9 mouse cellular contexts compared by ENCODE assay signal in genomic region chr2:94524536-94524935, GRCm38 (mm10).
A peak's percentile ranks its signal among the peaks of the same experiment; 100 is the strongest.
DNase-seq lines count a peak whose midpoint lies in the region; ATAC-seq and TF ChIP-seq lines count a peak whose summit lies in the region.
"Had no signal": no experiment of that assay in that cellular context is flagged by ENCODE, and none has a peak within 500 bp of the region (broad histone marks: within the 10 kb centered on the region; RNA-seq: fewer than 3 reads in every experiment).

No protein-coding gene starts in this region.

- H3K9ac ChIP-seq in intestine, embryonic 14.5 days (ENCODE audit: low read length), result no peak overlapping the region
- no peak overlapping the region for H3K9ac ChIP-seq in intestine, postnatal 0 days (ENCODE audit: low read depth, low read length)
- no peak overlapping the region for H3K9ac ChIP-seq in CH12.LX (ENCODE audit: insufficient read depth, low read depth)
- H3K9ac ChIP-seq: limb, embryonic 12.5 days had no signal

- no peak for TF ChIP-seq POLR2A in CH12.LX (IDR thresholded peaks at IDR 0.05; ENCODE audit: low read depth, low read length)

- no peaks in the 10 kb centered on the region for H3K36me3 ChIP-seq in intestine, embryonic 14.5 days (ENCODE audit: control insufficient read depth, insufficient read depth, low read length)
- H3K36me3 ChIP-seq in intestine, postnatal 0 days (ENCODE audit: control insufficient read depth, insufficient read depth), result no peaks in the 10 kb centered on the region
- H3K36me3 ChIP-seq in CH12.LX (replicated peaks in 1 of 2; ENCODE audit: control insufficient read depth in 1 of 2, insufficient read depth in 1 of 2, low read length in 1 of 2), result no peaks in the 10 kb centered on the region
- H3K36me3 ChIP-seq: limb, embryonic 12.5 days had no signal

- dilution Hi-C loops in CH12.LX (cut with MboI; ENCODE audit: extremely low pct_ligation_motif_present, extremely low pct_unique_long_range_greater_than_20kb, low sequenced_read_pairs), result no loop called here

- no peaks in the 10 kb centered on the region for H3K27me3 ChIP-seq in intestine, embryonic 14.5 days (replicated peaks; ENCODE audit: control insufficient read depth, insufficient read depth, low read length)
- no peaks in the 10 kb centered on the region for H3K27me3 ChIP-seq in intestine, postnatal 0 days (replicated peaks; ENCODE audit: control insufficient read depth, insufficient read depth, low read length)
- no peaks in the 10 kb centered on the region for H3K27me3 ChIP-seq in CH12.LX (replicated peaks)
- H3K27me3 ChIP-seq: limb, embryonic 12.5 days had no signal

- no peak overlapping the region for H3K27ac ChIP-seq in intestine, embryonic 14.5 days (ENCODE audit: low read depth)
- no peak overlapping the region for H3K27ac ChIP-seq in intestine, postnatal 0 days (ENCODE audit: low read depth, low read length)
- H3K27ac ChIP-seq in CH12.LX (ENCODE audit: insufficient read depth, low read depth), result no peak overlapping the region
- H3K27ac ChIP-seq: limb, embryonic 12.5 days had no signal

- intact Hi-C loops in left cerebral cortex, postnatal 25 days (cut with DNase I), result no loop called here

- ATAC-seq in intestine, embryonic 14.5 days (replicated peaks; ENCODE audit: low FRiP score, low TSS enrichment, low read depth), result no peak
- ATAC-seq in intestine, postnatal 0 days, result no peak
- no peak for ATAC-seq in activated CD4-positive, CD25-positive, alpha-beta regulatory T cell, adult 4 months

- DNase-seq in intestine, embryonic 14.5 days (ENCODE audit: low spot score), result peak; percentile 79
- DNase-seq in CH12.LX (ENCODE audit: extremely low read depth), result peak; percentile 0
- peak; percentile 26 for DNase-seq in adrenal gland, adult 2 months
- DNase-seq in kidney, postnatal 14 days, result peak; percentile 25
- DNase-seq in cerebellum, adult 11-12 months, result no peak
- no peak for DNase-seq in left cerebral cortex, postnatal 25 days (ENCODE audit: low spot score in 2 of 2)

- no peak for TF ChIP-seq RAD21 in CH12.LX (IDR thresholded peaks at IDR 0.05; ENCODE audit: low read depth, low read length)

- no peak for TF ChIP-seq EP300 in CH12.LX (IDR thresholded peaks at IDR 0.05; ENCODE audit: low read length)

- no peaks in the 10 kb centered on the region for H3K4me1 ChIP-seq in intestine, embryonic 14.5 days (replicated peaks; ENCODE audit: control insufficient read depth, insufficient read depth, low read length)
- no peaks in the 10 kb centered on the region for H3K4me1 ChIP-seq in intestine, postnatal 0 days (replicated peaks; ENCODE audit: control insufficient read depth, insufficient read depth, low read length)
- no peaks in the 10 kb centered on the region for H3K4me1 ChIP-seq in CH12.LX (ENCODE audit: control insufficient read depth in 1 of 2, insufficient read depth in 2 of 2)
- H3K4me1 ChIP-seq: limb, embryonic 12.5 days had no signal

- no peak for TF ChIP-seq CTCF in intestine, postnatal 0 days (IDR thresholded peaks at IDR 0.05; ENCODE audit: low read depth)
- no peak for TF ChIP-seq CTCF in CH12.LX (conservative IDR thresholded peaks at IDR 0.05 in 1 of 2, IDR thresholded peaks at IDR 0.05 in 1 of 2; ENCODE audit: low read depth in 2 of 2, low read length in 2 of 2)

- in situ Hi-C loops in CH12.LX (cut with MboI; ENCODE audit: low pct_ligation_motif_present, low pct_unique_long_range_greater_than_20kb, low sequenced_read_pairs), result no loop called here

- WGBS in intestine, embryonic 14.5 days, result 25% methylated on average over 6 of the region's 6 CpGs
- WGBS in intestine, postnatal 0 days, result 23% methylated on average over 6 of the region's 6 CpGs

- H3K4me2 ChIP-seq in intestine, embryonic 14.5 days (ENCODE audit: low read length), result no peak overlapping the region
- H3K4me2 ChIP-seq in intestine, postnatal 0 days (replicated peaks; ENCODE audit: low read depth), result no peak overlapping the region
- no peak overlapping the region for H3K4me2 ChIP-seq in CH12.LX (ENCODE audit: insufficient read depth, low read depth, poor library complexity, severe bottlenecking)
- H3K4me2 ChIP-seq: limb, embryonic 12.5 days had no signal

- H3K9me3 ChIP-seq in intestine, embryonic 14.5 days (ENCODE audit: control insufficient read depth, low read length), result no peaks in the 10 kb centered on the region
- no peaks in the 10 kb centered on the region for H3K9me3 ChIP-seq in intestine, postnatal 0 days (ENCODE audit: control insufficient read depth)
- H3K9me3 ChIP-seq in CH12.LX (replicated peaks; ENCODE audit: low read length), result peaks cover 38% of the 10 kb centered on the region
- H3K9me3 ChIP-seq: limb, embryonic 12.5 days had no signal

- no peaks in the 10 kb centered on the region for H3K79me2 ChIP-seq in CH12.LX (replicated peaks; ENCODE audit: control insufficient read depth, extremely low read depth, insufficient read depth, poor library complexity, severe bottlenecking)

- H3K4me3 ChIP-seq in intestine, embryonic 14.5 days (ENCODE audit: low read depth, low read length), result no peak overlapping the region
- no peak overlapping the region for H3K4me3 ChIP-seq in intestine, postnatal 0 days (ENCODE audit: low read depth, low read length)
- H3K4me3 ChIP-seq in CH12.LX (replicated peaks in 1 of 3; ENCODE audit: low read depth in 2 of 3, low read length in 2 of 3, poor library complexity in 1 of 3), result no peak overlapping the region
- H3K4me3 ChIP-seq: limb, embryonic 12.5 days had no signal

TF ChIP-seq in CH12.LX, 34 proteins besides CTCF, POLR2A, EP300 and RAD21:
- TF ChIP-seq ZKSCAN1 (IDR thresholded peaks at IDR 0.05; ENCODE audit: borderline replicate concordance, low read depth, low read length) (no peak), MEF2A (IDR thresholded peaks at IDR 0.05; ENCODE audit: borderline replicate concordance, low read depth, low read length) (no peak), MYC (IDR thresholded peaks at IDR 0.05; ENCODE audit: low read depth, low read length) (no peak), ETS1 (conservative IDR thresholded peaks at IDR 0.05; ENCODE audit: low read depth, low read length) (no peak), NELFE (IDR thresholded peaks at IDR 0.05; ENCODE audit: low read depth, low read length) (no peak), NRF1 (IDR thresholded peaks at IDR 0.05; ENCODE audit: low read depth, low read length) (no peak)
TF ChIP-seq in CH12.LX: peak in this region for 0.

Comparison
In these comparisons a context has a peak if more than half of its experiments do, and no peak if none do; other contexts are left out.
1. DNase-seq: peak in intestine, embryonic 14.5 days (single experiment), CH12.LX (single experiment), adrenal gland, adult 2 months (single experiment) and kidney, postnatal 14 days (single experiment); none in cerebellum, adult 11-12 months (single experiment) and left cerebral cortex, postnatal 25 days (0 of 2).